Mouse (Mus musculus): ENCODE results near the gene Get4.

Gene Get4

DNA sequence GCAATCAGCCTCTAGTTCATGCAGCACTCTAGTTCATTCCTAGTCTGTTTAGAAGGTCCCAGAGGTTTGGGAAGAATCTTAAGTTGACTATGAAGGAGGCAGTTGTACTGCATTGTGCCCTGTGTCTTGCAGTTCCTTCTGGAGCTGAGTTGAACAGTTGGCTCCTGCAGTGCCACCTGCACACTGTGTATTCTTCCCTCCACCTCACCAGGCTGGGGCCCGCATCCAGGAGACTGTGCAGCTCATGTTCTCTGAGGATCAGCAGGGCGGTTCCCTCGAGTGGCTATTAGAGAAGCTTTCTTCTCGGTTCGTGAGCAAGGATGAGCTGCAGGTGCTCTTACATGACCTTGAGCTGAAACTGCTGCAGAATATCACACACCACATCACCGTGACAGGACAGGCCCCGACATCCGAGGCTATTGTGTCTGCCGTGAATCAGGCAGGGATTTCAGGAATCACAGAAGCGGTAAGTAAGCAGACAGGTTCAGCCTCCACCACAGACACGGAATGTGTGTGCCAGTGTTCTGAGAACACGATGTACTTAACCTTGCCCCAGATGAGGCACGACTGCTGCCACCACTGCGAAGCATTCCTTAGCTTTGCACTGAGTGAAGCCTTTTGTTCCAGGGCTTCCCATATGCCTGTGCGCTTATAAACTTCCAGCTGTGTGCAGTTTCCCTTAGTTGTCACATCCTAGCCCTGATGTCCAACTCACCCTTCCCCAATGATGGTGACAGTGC lies 10.9 kb upstream of the Get4 start:
- DNase-seq (ENCODE audit: low read depth, low spot score): no peak

- no peak for DNase-seq (ENCODE audit: low read depth, low spot score)
These were observed 8.7 kb upstream of the Get4 start for GRCm38 (mm10) chr5:139243384-139243783.

GRCm38 (mm10) chr5:139247767-139248166 lies 4.4 kb upstream of the Get4 start:
- DNase-seq (ENCODE audit: low read depth, low spot score): no peak

DNA sequence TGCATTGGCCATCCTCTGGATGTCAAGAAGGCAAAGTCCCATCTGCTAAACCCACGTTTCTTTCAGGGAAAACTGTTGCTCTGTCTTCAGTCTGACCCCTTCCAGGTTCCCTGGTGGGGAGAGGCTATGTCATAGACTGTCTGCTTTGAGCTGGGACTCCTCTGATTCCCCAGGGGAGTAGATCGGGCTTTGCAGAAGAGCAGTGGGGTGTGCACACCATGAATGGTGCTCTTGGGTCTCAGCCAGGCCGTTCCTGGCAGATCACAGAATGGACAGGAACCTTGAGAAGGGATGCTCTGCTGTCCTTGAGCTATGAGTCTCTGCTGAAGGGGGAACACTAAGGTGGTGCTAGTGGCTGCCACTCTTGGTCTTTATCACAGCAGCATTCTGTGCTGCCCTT lies 3.3 kb upstream of the Get4 start:
- no peak for DNase-seq (ENCODE audit: low read depth, low spot score)

GRCm38 (mm10) chr5:139251279-139251678 lies 845 bp upstream of the Get4 start:
- no peak for DNase-seq (ENCODE audit: low read depth, low spot score)

- DNase-seq (ENCODE audit: low read depth, low spot score): no peak
These were observed 416 bp upstream of the Get4 start for GRCm38 (mm10) chr5:139251736-139252080.

GRCm38 (mm10) chr5:139252910-139253245 lies 754 bp downstream of the Get4 start:
- no peak for DNase-seq (ENCODE audit: low read depth, low spot score)

GRCm38 (mm10) chr5:139253301-139253741 lies 1.2 kb downstream of the Get4 start:
- DNase-seq (ENCODE audit: low read depth, low spot score): no peak

DNA sequence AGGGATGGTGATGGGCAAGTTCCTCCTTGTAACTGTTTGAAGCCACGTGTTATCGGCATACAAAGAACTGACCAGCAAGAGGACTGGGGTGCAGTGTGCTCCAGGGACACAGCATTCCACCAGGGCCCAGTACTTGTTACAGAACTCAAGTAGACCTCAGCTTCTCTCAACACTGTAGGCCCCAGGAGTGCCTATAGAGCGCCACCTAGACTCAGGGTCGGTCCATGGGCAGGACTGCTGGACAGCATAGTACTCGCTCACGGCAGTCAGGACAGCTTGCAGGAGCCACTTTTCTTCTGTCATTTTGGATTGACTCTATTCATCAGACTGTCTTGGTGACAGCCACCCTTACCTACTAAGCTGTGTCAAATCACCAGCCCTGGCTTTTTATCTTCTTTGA lies 2.8 kb downstream of the Get4 start:
- DNase-seq (ENCODE audit: low read depth, low spot score): no peak

- DNase-seq (ENCODE audit: low read depth, low spot score): no peak
These were observed 3.7 kb downstream of the Get4 start for GRCm38 (mm10) chr5:139255777-139256176.

- DNase-seq (ENCODE audit: low read depth, low spot score): no peak
These were observed 4.2 kb downstream of the Get4 start for GRCm38 (mm10) chr5:139256211-139256765.

GRCm38 (mm10) chr5:139257265-139257664 lies 5.1 kb downstream of the Get4 start:
- no peak for DNase-seq (ENCODE audit: low read depth, low spot score)

DNA sequence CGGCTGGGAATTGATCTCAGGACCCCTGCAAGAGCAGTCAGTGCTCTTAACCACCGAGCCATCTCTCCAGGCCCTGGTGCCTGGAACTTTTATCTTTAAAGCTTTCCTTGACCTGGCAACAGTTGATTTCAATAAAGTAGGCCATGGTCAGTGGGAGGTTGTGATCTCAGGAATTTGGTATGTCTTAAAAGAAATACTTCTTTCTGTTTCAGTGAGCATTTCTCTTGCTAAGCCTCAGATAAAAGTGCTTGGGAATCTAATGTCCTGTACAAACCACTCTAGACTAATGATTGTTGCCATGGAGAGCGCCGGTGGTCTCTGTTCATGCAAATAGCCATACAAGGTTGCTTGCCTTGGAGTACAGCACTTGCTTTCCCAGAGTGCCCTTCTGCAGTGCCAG lies 5.7 kb downstream of the Get4 start:
- DNase-seq (ENCODE audit: low read depth, low spot score): no peak

- no peak for DNase-seq (ENCODE audit: low read depth, low spot score)
These were observed 6.4 kb downstream of the Get4 start for GRCm38 (mm10) chr5:139258371-139259035.

DNA sequence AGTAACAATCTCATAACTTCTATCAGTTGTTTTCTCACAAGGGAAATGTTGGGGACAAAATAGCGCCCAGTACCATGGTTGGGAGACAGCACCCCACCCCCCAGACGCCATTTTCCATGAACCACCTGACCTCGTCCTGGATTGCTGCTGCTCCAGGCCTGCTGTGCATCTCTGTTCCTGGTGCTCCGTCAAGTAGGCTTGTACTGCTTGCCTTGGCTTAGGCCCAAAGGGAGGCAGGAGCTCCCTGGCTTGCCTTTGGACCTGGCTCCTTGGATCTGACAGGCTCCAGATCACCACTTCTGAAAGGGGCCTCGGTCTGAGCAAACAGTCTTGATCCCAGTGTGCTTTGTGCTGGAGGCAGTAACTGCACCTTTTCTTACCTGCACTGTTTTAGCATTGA lies 7.7 kb downstream of the Get4 start:
- DNase-seq (ENCODE audit: low read depth, low spot score): no peak

- DNase-seq (ENCODE audit: low read depth, low spot score): no peak
These were observed 9.3 kb downstream of the Get4 start for GRCm38 (mm10) chr5:139261403-139261802.

- DNase-seq (ENCODE audit: low read depth, low spot score): no peak
These were observed 15.5 kb downstream of the Get4 start for GRCm38 (mm10) chr5:139267661-139268060.

DNA sequence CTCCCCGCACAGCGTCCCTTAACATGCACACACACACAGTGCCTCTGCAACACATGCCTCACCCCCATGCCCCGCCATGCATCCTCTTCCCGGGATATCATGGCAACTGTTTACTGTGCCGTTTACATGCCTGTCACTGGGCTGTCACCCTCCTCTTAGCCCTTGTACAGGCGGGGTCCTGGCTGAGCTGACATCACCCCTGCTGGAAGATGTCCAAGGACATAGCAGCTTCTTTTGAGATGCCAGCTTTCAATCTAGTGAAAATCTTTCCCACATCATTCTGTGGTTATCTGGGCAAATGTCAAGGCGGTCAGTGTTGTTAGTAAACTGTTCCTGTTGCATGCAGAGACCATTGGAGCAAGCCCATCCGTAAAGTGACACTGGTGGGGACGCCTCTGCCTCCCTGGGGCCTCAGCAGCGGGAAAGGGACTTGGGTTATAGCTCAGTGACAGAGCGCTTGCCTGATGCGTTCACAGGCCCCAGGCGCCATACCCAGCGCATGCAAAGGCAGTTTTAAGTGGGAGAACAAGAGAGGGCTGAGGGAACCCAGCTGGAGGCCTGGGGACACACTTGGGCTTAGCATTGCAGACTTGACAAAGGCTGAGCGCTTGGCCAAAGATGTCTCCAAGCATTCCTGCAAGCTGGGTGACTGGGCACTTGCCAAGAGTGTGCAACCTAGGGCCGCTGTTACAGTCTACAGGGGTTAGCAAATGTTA lies 18.8 kb downstream of the Get4 start:
- no peak for DNase-seq (ENCODE audit: low read depth, low spot score)

GRCm38 (mm10) chr5:139271994-139272554 lies 19.9 kb downstream of the Get4 start:
- no peak for DNase-seq (ENCODE audit: low read depth, low spot score)

- no peak for DNase-seq (ENCODE audit: low read depth, low spot score)
These were observed 25.2 kb downstream of the Get4 start for GRCm38 (mm10) chr5:139277287-139277686.

GRCm38 (mm10) chr5:139281373-139282112 lies 29.4 kb downstream of the Get4 start:
- DNase-seq (ENCODE audit: low read depth, low spot score): no peak

- DNase-seq (ENCODE audit: low read depth, low spot score): peak; percentile 45
These were observed 30.1 kb downstream of the Get4 start for GRCm38 (mm10) chr5:139282191-139282590.

All from WW6 (cell line).